Mouse (Mus musculus) cerebellum, adult 11 months (tissue): ENCODE data around the gene E4f1.
A peak's percentile ranks its signal among the peaks of the same experiment; 100 is the strongest.
"Not testable (repeated sequence)": the region's sequence is repeated elsewhere in the genome, so short reads cannot be mapped to it uniquely, and the experiment has no call there.

Experiments used
- DNase-seq: peaks from one replicate; pipeline ENCODE4 v3.0.0; 2022

The E4f1 gene

GRCm38 (mm10) chr17:24454756-24455522 lies 15.2 kb downstream of the E4f1 start:
- peak; percentile 98 for DNase-seq

- DNase-seq = no peak
Measured at GRCm38 (mm10) chr17:24454218-24454755, 15.8 kb downstream of the E4f1 start.

- DNase-seq = no peak
Measured at GRCm38 (mm10) chr17:24453372-24453771, 16.7 kb downstream of the E4f1 start.

DNA sequence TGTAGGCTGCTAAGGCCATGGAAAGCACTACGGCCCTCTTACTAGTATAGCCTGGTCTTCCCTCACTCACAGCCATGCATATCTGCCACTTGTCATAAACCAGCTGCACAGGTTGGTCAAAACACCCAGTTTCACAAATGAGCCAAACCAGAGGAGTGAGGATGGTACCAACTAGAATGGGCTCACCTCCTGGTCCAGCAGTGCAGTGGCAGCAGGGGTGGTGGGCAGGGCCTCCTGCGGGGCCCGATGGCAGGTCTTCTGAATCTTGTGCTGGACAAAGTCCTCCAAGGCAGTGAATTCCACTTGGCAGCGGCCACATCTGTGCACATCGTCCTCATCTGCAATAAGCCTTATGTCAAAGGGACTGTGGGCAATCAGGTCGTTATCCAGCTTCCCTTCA lies 18.9 kb downstream of the E4f1 start:
- DNase-seq = no peak

DNA sequence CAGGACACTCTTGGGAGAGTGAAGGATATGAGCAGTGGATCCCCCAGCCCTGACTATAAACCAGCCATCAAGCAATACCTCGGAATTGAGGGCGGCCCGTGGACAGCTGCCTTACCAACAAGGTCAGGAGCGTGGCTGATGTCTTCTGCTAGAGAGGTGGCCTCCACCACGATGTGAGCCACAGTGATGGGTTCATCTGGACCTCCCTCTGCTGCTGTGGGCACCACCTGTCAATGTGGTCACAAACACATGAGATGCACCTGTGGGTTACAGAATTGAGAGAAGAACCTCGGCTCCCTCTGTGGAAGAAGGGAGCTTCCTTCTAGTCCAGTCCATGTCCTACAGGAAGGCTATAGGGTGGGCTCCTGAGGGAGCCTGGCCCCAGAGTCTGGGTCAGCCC lies 20.6 kb downstream of the E4f1 start:
- DNase-seq = no peak

- DNase-seq = no peak
Measured at GRCm38 (mm10) chr17:24446590-24446989, 23.5 kb downstream of the E4f1 start.

DNA sequence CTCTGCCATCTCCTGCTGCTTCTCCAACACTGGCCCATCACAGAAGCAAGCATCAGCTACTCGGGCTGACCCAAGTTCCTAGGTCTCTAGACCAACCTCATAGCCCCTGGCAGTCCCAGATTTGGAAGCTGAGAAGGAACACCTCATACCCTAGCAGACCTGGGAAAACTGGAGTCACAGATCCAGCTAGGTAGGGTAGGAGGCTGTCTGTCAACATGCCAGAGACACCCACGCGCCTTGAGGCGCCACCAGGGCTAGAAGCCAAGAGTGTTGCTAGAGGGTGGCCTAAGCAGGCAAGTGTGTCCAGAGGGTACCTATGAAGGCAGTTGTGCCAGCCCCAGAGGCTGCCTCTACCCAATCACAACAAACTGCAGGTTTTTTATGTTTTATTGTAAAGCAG lies 26.7 kb downstream of the E4f1 start:
- DNase-seq = peak; percentile 65

- DNase-seq = no peak
Measured at GRCm38 (mm10) chr17:24442632-24443155, 27.4 kb downstream of the E4f1 start, which contains the start of gene Dnase1l2. Gene Dnase1l2, minus strand, starts transcription at chr17:24443105.

DNA sequence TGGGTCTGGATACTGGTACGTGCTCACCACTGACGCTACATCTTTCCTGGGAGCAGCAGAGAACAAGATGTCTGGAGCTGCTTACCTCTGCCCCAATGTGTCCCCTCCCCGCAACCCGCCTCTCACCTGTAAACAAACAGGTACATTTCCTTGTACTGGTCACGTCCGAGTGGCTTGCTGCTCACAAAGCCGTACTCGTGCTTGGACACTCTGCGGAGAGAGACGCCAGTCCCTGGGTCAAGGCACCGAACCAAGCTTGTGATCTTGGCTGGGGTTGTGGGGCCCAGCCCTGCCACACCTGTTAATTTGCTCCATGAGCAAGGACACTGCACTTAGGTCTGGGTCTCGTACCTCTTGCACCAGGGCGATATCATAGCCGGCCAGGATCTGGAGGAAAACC lies 28.0 kb downstream of the E4f1 start:
- no peak for DNase-seq

DNA sequence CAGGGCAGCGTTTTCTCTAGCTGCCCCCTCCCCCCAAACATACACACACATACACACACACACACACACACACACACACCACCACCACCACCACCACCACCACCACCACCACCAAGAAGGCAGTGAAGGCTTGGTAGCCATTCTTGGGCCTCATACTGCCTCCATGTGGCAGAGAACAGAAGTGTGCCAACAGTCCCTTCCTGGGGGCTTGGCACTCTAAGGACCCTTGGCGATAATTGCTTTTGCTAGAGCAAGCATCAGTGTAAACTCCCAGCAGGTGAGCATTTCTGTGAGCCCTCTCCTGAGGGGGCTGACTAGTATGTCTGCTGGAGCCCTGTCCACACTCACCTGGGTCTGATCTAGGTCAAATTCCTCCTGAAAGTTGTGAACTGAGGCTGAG lies 29.0 kb downstream of the E4f1 start:
- DNase-seq = no peak

GRCm38 (mm10) chr17:24440377-24440776 lies 29.7 kb downstream of the E4f1 start:
- DNase-seq = no peak

DNA sequence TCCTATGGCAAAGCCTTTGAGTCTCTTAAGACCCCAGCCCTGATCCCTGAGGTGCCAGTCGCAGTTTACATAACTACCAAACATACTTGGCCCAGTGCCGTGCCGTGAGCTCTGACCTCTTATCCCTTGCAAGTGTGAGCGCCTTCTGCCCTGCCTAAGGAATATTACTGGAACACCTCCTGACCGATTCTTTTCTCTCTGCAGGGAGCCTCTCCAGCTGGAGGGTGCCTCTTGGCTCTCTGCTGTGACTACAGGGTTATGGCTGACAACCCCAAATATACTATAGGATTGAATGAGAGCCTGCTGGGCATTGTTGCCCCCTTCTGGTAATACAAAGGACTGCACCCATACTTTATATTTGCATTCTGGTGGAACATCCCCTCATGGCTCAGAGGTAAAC lies 33.1 kb downstream of the E4f1 start:
- peak; percentile 50 for DNase-seq

DNA sequence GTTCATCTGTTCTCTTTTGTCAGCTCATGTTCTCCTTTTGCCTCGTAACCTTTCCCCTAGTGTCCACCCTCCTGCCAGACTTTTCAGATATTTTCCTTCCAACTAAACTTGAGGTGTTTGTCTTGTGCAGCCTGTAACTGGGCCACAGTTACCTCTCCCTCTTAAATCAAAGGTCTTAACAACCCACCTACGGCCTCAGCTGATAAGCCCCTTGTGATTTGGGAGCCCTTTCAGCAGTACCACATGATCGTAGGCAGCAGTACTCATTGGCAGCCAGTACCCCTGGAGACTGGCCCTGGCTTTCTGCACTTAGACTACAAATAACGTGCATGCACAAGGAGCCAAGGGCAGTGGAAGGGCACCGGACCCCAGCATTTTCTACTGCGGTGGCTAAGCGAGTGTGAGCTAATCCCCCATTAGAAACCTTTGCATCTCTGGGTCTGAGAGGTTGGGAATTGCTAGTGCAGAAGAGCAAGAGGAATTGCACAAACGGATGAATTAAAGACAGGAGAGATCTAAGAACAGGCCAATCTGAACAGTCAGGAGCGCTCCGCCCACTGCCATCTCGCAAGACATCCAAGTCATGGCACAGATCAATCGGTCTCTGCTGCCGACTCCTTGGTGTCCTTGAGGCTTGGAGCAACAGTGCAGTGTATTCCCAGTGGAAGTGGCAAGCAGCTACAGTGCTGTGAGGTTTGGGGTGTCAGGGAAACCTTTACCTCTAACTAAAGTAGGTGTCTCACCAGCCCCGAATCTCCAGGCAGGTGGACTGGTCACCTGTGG lies 40.7 kb downstream of the E4f1 start:
- no peak for DNase-seq

DNA sequence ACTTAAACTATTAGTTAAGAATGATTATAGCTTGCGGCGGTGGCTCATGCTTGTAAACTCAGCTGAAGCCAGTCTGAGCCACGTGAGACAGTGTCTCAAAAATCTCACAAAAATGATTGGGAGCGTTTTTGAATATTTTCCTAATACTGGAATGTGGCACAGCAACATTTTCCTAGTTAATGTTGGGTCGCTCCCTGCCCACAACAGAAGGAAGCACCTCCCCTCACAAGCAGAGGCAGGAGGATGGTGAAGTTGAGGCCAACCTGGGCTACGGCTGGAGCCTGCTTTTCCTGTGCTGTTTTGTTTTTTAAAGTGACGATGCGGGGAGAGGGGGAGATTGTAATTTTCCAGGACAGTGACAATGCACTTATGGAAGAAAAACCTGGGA lies 42.9 kb downstream of the E4f1 start:
- DNase-seq = no peak

DNA sequence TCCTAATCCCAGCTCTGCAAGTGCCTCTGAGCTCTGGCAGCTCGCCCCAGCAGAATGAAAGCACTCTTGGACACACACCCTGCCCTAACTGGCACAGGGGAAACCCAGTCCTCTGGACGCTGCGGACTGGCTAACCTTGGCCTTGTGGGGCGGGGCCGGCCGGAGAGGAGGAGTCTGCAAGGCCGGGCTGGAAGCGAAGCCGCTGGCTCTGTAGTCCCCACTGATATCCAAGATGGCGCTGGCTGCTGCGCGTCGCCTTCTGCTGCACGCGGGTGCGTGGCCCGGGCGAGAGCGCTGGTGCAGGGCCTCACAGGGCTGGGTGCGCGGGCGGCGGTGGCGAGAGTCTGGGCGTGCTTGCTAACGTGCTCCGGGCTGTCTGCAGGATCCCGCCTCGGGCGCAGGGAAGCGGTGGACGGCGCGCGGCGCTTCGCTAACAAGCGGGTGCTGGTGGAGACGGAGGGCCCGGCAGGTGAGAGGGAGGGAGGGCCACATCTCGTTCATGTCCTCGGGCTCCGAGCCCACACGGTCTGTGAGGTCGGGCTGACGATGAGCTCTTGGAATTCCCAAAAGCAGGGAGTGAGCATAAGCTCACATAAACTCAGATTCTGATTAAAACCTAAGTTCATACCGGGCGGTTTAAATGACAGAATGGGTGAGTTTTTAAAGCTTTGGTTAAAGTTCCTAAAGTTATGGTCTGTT lies 43.5 kb downstream of the E4f1 start, which contains the start of gene Eci1:
Gene Eci1, plus strand, starts transcription at position 171 of the 699 bp plus-strand sequence.
- peak; percentile 96 for DNase-seq

DNA sequence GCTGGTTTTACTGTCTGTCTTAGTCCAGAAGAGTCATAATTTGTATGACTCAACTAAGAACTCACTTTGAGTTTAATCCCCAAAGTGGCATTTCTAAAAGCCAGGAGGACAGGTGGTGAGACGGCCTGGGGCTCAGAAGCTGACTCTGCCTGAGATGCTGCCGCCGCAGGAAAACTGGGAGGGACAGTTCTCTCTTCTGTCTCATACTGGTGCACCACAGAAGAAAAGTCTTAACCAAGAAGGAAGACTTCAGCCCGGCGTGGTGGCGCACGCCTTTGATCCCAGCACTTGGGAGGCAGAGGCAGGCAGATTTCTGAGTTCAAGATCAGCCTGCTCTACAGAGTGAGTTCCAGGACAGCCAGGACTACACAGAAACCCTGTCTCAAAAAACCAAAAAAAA lies 44.2 kb downstream of the E4f1 start:
- no peak for DNase-seq

GRCm38 (mm10) chr17:24425326-24425725 lies 44.8 kb downstream of the E4f1 start:
- DNase-seq = not testable (repeated sequence)

GRCm38 (mm10) chr17:24424489-24424888 lies 45.6 kb downstream of the E4f1 start:
- DNase-seq = no peak

DNA sequence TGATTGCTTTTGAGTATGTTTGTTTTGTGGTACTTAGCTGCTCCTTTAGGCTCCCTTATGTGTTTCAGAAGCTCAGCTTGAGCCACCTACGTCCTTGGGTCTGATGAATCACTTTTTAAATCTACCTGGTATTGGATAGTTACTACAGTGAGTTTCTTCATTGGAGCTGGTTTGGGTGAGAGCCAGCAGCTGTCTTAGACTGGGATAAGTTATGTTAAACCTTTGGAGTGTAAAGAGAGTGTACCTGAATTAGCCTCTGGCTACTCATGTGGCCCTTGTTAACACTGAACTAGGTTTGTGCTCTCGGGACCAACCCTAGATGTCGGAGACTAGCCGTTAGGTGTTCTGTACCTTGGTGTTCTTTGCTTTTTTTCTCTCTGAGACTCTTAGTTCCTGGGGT lies 47.0 kb downstream of the E4f1 start:
- DNase-seq = no peak

- DNase-seq = no peak
Measured at GRCm38 (mm10) chr17:24416051-24416652, 54.0 kb downstream of the E4f1 start.

DNA sequence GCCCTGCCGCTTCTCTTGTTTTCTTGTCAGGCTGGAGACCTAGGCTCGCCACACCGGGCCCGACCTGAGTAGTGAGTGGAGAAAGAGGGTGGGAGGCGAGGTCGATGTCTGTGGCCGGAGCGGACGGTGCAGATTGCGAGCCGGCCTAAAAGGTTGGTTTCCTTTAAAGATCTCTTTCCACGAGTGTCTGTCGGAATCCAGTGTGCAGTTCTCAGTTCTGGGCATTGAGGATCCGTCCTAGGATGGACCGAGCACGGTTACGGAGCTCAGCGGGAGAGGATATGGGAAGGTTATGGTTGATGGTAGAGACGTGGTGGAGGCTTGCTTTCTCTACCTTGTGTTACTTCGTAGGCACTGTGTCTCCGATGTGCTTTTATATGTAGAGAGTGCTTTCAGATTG lies 55.1 kb downstream of the E4f1 start:
- no peak for DNase-seq

DNA sequence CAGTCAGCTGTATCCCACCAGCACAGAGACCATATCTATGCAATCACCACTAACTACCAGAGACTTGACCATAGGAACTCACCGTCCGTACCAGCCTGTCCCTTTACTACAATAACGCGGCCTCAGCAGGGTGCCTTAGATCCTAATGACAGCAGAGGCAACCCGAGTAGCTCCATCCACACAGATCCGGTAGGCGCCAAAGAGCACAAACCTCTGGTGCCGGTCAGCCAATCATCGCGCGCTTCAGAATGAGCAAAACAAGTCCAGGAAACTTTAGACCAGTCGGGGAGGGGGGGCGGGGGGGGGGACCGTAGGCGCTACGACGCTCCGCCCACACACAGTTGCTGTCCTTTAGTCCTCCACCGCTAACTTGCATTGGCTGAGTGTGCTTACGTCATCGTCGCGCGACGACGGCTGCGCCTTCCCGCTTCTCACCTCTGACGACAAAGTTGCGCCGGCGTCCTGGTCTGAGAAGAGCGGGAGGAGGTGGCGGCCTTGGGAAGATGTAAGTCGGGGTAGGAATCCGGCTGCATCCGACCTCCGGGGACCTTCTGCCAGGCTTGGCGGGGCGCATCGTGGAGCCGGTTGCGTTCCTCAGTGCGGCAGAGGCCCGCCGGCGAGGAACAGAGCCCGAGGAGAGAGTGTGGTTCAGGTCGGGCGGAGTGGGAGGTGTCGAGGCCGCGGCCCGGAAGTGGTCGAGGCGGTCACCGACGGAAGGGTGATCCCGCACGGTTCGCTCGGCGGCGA lies 55.7 kb downstream of the E4f1 start, which contains the start of gene Rnps1:
Gene Rnps1, plus strand, starts transcription at position 336 of the 747 bp plus-strand sequence.
- peak; percentile 87 for DNase-seq
